Mouse (Mus musculus) lung, adult 2 months (tissue): ENCODE results near the gene Exoc2. TPM values are rescaled to one million over a fixed set of nuclear protein-coding genes. Genes with fewer than 3 reads are reported as not detected.

ENCODE experiments used
- DNase-seq: peaks from one replicate; pipeline ENCODE4 v3.0.0; 2022
- H3K4me1 ChIP-seq: fragments of 200-500 bp; 2 replicates; pipeline ENCODE4 v1.6.1; 2011; ENCODE audit warnings: low read length; ENCODE audit not compliant: control insufficient read depth, insufficient read depth
- H3K4me3 ChIP-seq: fragments of 200-500 bp; replicated peaks from 2 replicates; pipeline ENCODE3; 2011; ENCODE audit warnings: low read depth, mild to moderate bottlenecking, control low read depth, low read length; ENCODE audit errors: extremely low read depth
- CTCF ChIP-seq: fragments of 200-500 bp; IDR thresholded peaks from 2 replicates; pipeline ENCODE4 v1.5.1; 2011; ENCODE audit warnings: mild to moderate bottlenecking, low read length, control low read depth; ENCODE audit not compliant: insufficient read depth
- POLR2A ChIP-seq: fragments of 200-500 bp; IDR thresholded peaks from 2 replicates; pipeline ENCODE4 v1.6.1; 2011; ENCODE audit warnings: low read depth, mild to moderate bottlenecking, control low read depth, low read length, borderline replicate concordance; ENCODE audit errors: extremely low read depth
- WGBS: fragments of 180-500 bp; shearing (Covaris S2); methylation state at CpG from one replicate; pipeline ENCODE4 v1.1.7; 2018; 5-methylcytosine and 5-hydroxymethylcytosine counted together
- polyA plus RNA-seq: library from polyadenylated mRNA; depleted of rRNA; stranded (reverse); fragments of >200 nt; gene quantifications from 2 replicates; pipeline ENCODE4 v1.2.3, GENCODE M21; 2012

Gene Exoc2
- polyA plus RNA-seq, 1 experiment = 12.4 TPM

- WGBS = 71% methylated on average over 5 of the region's 5 CpGs
Measured at GRCm38 (mm10) chr13:30790016-30790415, 183.9 kb downstream of the Exoc2 start.

GRCm38 (mm10) chr13:30788421-30788820, 185.5 kb downstream of the Exoc2 start:
- H3K4me1 ChIP-seq = no peaks in the 10 kb centered on the region
- no peak for DNase-seq
- 53% methylated on average over 3 of the region's 3 CpGs for WGBS
- TF ChIP-seq POLR2A = no peak
- TF ChIP-seq CTCF = no peak
- H3K4me3 ChIP-seq = no peak overlapping the region

More at GRCm38 (mm10) chr13:30790016-30790415, 183.9 kb downstream of the Exoc2 start:
- H3K4me1 ChIP-seq = no peaks in the 10 kb centered on the region
- DNase-seq = no peak
- no peak overlapping the region for H3K4me3 ChIP-seq
- TF ChIP-seq CTCF (no peak), POLR2A (no peak)

GRCm38 (mm10) chr13:30787960-30788359, 185.9 kb downstream of the Exoc2 start:
- no peaks in the 10 kb centered on the region for H3K4me1 ChIP-seq
- WGBS = 71% methylated on average over 4 of the region's 4 CpGs
- DNase-seq = no peak
- no peak overlapping the region for H3K4me3 ChIP-seq
- TF ChIP-seq POLR2A = no peak

- no peak for DNase-seq
- 84% methylated on average over 2 of the region's 2 CpGs for WGBS
- no peaks in the 10 kb centered on the region for H3K4me1 ChIP-seq
- H3K4me3 ChIP-seq = no peak overlapping the region
- no peak for TF ChIP-seq POLR2A
- no peak for TF ChIP-seq CTCF
Measured at GRCm38 (mm10) chr13:30787556-30787955, 186.3 kb downstream of the Exoc2 start.

- DNase-seq = no peak
- H3K4me1 ChIP-seq = no peaks in the 10 kb centered on the region
- TF ChIP-seq POLR2A (no peak), CTCF (no peak)
- no peak overlapping the region for H3K4me3 ChIP-seq
- 85% methylated on average over 2 of the region's 2 CpGs for WGBS
Measured at GRCm38 (mm10) chr13:30787036-30787320, 186.9 kb downstream of the Exoc2 start.

GRCm38 (mm10) chr13:30786235-30787035, 187.5 kb downstream of the Exoc2 start:
- no peak for DNase-seq
- no peaks in the 10 kb centered on the region for H3K4me1 ChIP-seq
- H3K4me3 ChIP-seq = no peak overlapping the region
- WGBS = 58% methylated on average over 5 of the region's 5 CpGs
- TF ChIP-seq CTCF (no peak), POLR2A (no peak)

- no peak for DNase-seq
Measured at GRCm38 (mm10) chr13:30785423-30786040, 188.4 kb downstream of the Exoc2 start.

GRCm38 (mm10) chr13:30782419-30782818, 191.5 kb downstream of the Exoc2 start:
- TF ChIP-seq POLR2A (no peak), CTCF (no peak)
- Histone ChIP-seq H3K4me3 (no peak overlapping the region), H3K4me1 (no peaks in the 10 kb centered on the region)
- DNase-seq = no peak
- WGBS = 58% methylated on average over 8 of the region's 8 CpGs

More at GRCm38 (mm10) chr13:30785423-30786040, 188.4 kb downstream of the Exoc2 start:
- WGBS = 77% methylated on average over 4 of the region's 4 CpGs
- TF ChIP-seq CTCF = no peak
- TF ChIP-seq POLR2A = no peak
- Histone ChIP-seq H3K4me1 (no peaks in the 10 kb centered on the region), H3K4me3 (no peak overlapping the region)

- H3K4me3 ChIP-seq = no peak overlapping the region
- no peaks in the 10 kb centered on the region for H3K4me1 ChIP-seq
- 31% methylated on average over 2 of the region's 2 CpGs for WGBS
- DNase-seq = no peak
- no peak for TF ChIP-seq POLR2A
- TF ChIP-seq CTCF = no peak
Measured at GRCm38 (mm10) chr13:30781905-30782304, 192.0 kb downstream of the Exoc2 start.

- WGBS = 40% methylated on average over 11 of the region's 11 CpGs
- Histone ChIP-seq H3K4me1 (no peaks in the 10 kb centered on the region), H3K4me3 (no peak overlapping the region)
- no peak for TF ChIP-seq CTCF
- no peak for TF ChIP-seq POLR2A
- no peak for DNase-seq
Measured at GRCm38 (mm10) chr13:30777678-30778179, 196.2 kb downstream of the Exoc2 start.

GRCm38 (mm10) chr13:30776021-30776420, 197.9 kb downstream of the Exoc2 start:
- Histone ChIP-seq H3K4me3 (no peak overlapping the region), H3K4me1 (no peaks in the 10 kb centered on the region)
- DNase-seq = no peak
- WGBS = 75% methylated on average over 2 of the region's 2 CpGs
- TF ChIP-seq POLR2A (no peak), CTCF (no peak)
